Mouse (Mus musculus) forebrain, postnatal 0 days (tissue): ENCODE measurements around the gene Fcer1g. TPM values are rescaled to one million over a fixed set of nuclear protein-coding genes. Genes with fewer than 3 reads are reported as not detected.
A peak's percentile ranks its signal among the peaks of the same experiment; 100 is the strongest.
"Not testable (repeated sequence)": the region's sequence is repeated elsewhere in the genome, so short reads cannot be mapped to it uniquely, and the experiment has no call there.

Experiments
- ATAC-seq: fragments of 200-750 bp; cut with Nextera tagmentation; 2 replicates; pipeline ENCODE4 v1.8.0; 2017; ENCODE audit warnings: mild to moderate bottlenecking, moderate library complexity
- DNase-seq: peaks from one replicate; pipeline ENCODE4 v3.0.0-alpha.2; 2015
- H3K27ac ChIP-seq: fragments of 300-500 bp; sonication (generic); 2 replicates; pipeline ENCODE4 v1.5.1; 2014; ENCODE audit warnings: low read depth, mild to moderate bottlenecking, antibody characterized with exemption, low read length, moderate library complexity, mixed read lengths
- H3K27me3 ChIP-seq: fragments of 300-500 bp; sonication (generic); 2 replicates; pipeline ENCODE4 v1.6.1; 2014; ENCODE audit warnings: mild to moderate bottlenecking, low read length, mixed read lengths; ENCODE audit not compliant: insufficient read depth
- H3K36me3 ChIP-seq: fragments of 300-500 bp; sonication (generic); 2 replicates; pipeline ENCODE4 v1.6.1; 2014; ENCODE audit warnings: mild to moderate bottlenecking, moderate library complexity; ENCODE audit not compliant: insufficient read depth
- H3K4me1 ChIP-seq: fragments of 300-500 bp; sonication (generic); 2 replicates; pipeline ENCODE4 v1.6.1; 2014; ENCODE audit warnings: antibody characterized with exemption; ENCODE audit not compliant: insufficient read depth
- H3K4me2 ChIP-seq: fragments of 300-500 bp; sonication (generic); 2 replicates; pipeline ENCODE4 v1.6.1; 2014; ENCODE audit warnings: low read depth, mild to moderate bottlenecking, moderate library complexity
- H3K4me3 ChIP-seq: fragments of 300-500 bp; sonication (generic); 2 replicates; pipeline ENCODE4 v1.5.1; 2014; ENCODE audit warnings: low read depth, low read length, mixed read lengths
- H3K9ac ChIP-seq: fragments of 300-500 bp; sonication (generic); 2 replicates; pipeline ENCODE4 v1.6.1; 2014; ENCODE audit warnings: mild to moderate bottlenecking
- H3K9me3 ChIP-seq: fragments of 300-500 bp; sonication (generic); 2 replicates; pipeline ENCODE4 v1.6.1; 2016; ENCODE audit warnings: low read length
- CTCF ChIP-seq: sonication (generic); IDR thresholded peaks from 2 replicates; pipeline ENCODE4 v1.5.1; 2016; ENCODE audit warnings: antibody characterized with exemption, control low read depth, low read depth
- WGBS: fragments of 180-500 bp; shearing (Covaris S2); extraction: QIAGEN DNeasy Blood & Tissue Kit; methylation state at CpG from one replicate; pipeline ENCODE4 v1.1.7; 2014; 5-methylcytosine and 5-hydroxymethylcytosine counted together
- polyA plus RNA-seq: library from polyadenylated mRNA; unstranded; fragments of >200 nt; fragmentation: Nextera tagmentation; extraction: Ambion mirVana; gene quantifications from 2 replicates; pipeline ENCODE4 v1.2.1, GENCODE M21; 2015
- total RNA-seq: library from RNA; depleted of rRNA; stranded (reverse); fragments of >200 nt; gene quantifications from 2 replicates; pipeline ENCODE4 v1.2.3, GENCODE M21; 2014

Fcer1g gene
- total and polyA plus RNA-seq, 2 experiments from 2014 or later, result 11.2 to 33.2 TPM

GRCm38 (mm10) chr1:171249913-171250600 is 15.9 kb upstream of the Fcer1g start, which contains the start of gene Adamts4:
Adamts4 (plus strand) TSS chr1:171250421.
- peak; percentile 30; the same call in 1 of the 2 replicates for ATAC-seq
- H3K27me3 ChIP-seq, result no peaks in the 10 kb centered on the region
- H3K9ac ChIP-seq, result peak within 1 kb of the TSS; percentile 43; the same call in 1 of the 2 replicates
- no peaks in the 10 kb centered on the region for H3K36me3 ChIP-seq
- peak within 1 kb of the TSS; percentile 47; the same call in 1 of the 2 replicates for H3K27ac ChIP-seq
- peak within 1 kb of the TSS; percentile 53 for H3K4me2 ChIP-seq
- DNase-seq, result peak; percentile 72
- TF ChIP-seq CTCF, result no peak
- peak within 1 kb of the TSS; percentile 25 for H3K4me3 ChIP-seq
- 10% methylated on average over 5 of the region's 5 CpGs for WGBS
- peaks cover 15% of the 10 kb centered on the region; the same call in 1 of the 2 replicates for H3K4me1 ChIP-seq
- no peaks in the 10 kb centered on the region for H3K9me3 ChIP-seq

- H3K27ac ChIP-seq, result no peak overlapping the region
- no peaks in the 10 kb centered on the region for H3K9me3 ChIP-seq
- H3K4me3 ChIP-seq, result no peak overlapping the region
- 43% methylated on average over 3 of the region's 3 CpGs for WGBS
- H3K4me1 ChIP-seq, result peaks cover 15% of the 10 kb centered on the region; the same call in 1 of the 2 replicates
- no peak overlapping the region for H3K9ac ChIP-seq
- H3K36me3 ChIP-seq, result no peaks in the 10 kb centered on the region
- ATAC-seq (no peak), DNase-seq (no peak)
- H3K4me2 ChIP-seq, result no peak overlapping the region
- TF ChIP-seq CTCF, result no peak
- H3K27me3 ChIP-seq, result no peaks in the 10 kb centered on the region
Observed at GRCm38 (mm10) chr1:171248386-171249226, 14.4 kb upstream of the Fcer1g start.

DNA sequence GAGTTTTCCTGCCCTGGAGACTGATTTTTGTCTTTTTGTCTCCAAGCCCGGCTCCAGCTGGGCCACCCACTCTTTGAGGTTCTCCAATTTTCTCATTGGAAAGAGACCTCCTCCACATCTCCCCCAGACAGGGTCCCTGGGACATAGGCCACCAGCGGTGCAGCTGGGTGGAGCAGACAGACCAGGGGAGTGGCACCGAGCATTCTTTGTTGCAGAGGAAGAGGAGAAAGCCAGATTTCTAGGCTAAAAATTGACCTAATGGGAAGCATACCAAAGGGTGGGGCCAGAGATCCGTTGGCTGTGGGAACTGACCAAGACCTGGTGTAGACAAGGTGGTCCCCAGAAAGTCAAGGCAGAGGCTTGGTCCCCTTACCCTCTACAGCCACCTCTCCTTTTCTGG is 13.8 kb upstream of the Fcer1g start:
- TF ChIP-seq CTCF, result no peak
- no peak for DNase-seq
- Histone ChIP-seq H3K27me3 (no peaks in the 10 kb centered on the region), H3K36me3 (0 out of 2 replicates have a peak, but pooled peaks cover 1% of the 10 kb centered on the region), H3K4me3 (no peak overlapping the region), H3K9me3 (no peaks in the 10 kb centered on the region), H3K4me2 (peak overlapping the region; percentile 63; the same call in 1 of the 2 replicates), H3K27ac (0 out of 2 replicates have a peak overlapping the region, but pooled peaks have one; percentile 75), H3K4me1 (peaks cover 15% of the 10 kb centered on the region; the same call in 1 of the 2 replicates), H3K9ac (no peak overlapping the region)
- ATAC-seq, result no peak
- WGBS, result 38% methylated on average over 4 of the region's 4 CpGs

DNA sequence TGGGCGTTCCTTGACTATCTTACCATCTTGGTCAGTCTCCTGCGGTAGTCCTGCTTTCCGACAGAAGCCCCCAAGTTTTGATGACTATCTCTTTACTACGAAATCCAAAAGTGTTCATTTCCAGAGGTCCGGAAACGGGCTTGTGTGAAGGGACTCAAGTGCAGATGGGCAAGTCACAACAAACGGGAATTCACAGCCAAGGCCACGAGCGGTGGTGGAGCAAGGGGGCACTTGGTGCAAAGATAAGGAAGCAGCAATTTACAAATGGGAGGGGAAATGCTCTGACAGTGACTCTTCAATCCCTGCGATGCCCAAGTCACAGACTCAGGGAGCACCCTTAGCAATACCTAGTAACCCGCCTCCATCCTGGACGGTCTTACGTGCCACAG is 13.3 kb upstream of the Fcer1g start:
- Histone ChIP-seq H3K9me3 (no peaks in the 10 kb centered on the region), H3K36me3 (0 out of 2 replicates have a peak, but pooled peaks cover 6% of the 10 kb centered on the region), H3K4me3 (peak overlapping the region; percentile 75), H3K27ac (peak overlapping the region; percentile 75; the same call in 1 of the 2 replicates), H3K4me1 (peaks cover 15% of the 10 kb centered on the region; the same call in 1 of the 2 replicates), H3K4me2 (peak overlapping the region; percentile 63), H3K27me3 (no peaks in the 10 kb centered on the region), H3K9ac (peak overlapping the region; percentile 36)
- WGBS, result 17% methylated on average over 13 of the region's 13 CpGs
- DNase-seq (no peak), ATAC-seq (0 out of 2 replicates have a peak, but pooled peaks have one; percentile 0)
- TF ChIP-seq CTCF, result no peak

DNA sequence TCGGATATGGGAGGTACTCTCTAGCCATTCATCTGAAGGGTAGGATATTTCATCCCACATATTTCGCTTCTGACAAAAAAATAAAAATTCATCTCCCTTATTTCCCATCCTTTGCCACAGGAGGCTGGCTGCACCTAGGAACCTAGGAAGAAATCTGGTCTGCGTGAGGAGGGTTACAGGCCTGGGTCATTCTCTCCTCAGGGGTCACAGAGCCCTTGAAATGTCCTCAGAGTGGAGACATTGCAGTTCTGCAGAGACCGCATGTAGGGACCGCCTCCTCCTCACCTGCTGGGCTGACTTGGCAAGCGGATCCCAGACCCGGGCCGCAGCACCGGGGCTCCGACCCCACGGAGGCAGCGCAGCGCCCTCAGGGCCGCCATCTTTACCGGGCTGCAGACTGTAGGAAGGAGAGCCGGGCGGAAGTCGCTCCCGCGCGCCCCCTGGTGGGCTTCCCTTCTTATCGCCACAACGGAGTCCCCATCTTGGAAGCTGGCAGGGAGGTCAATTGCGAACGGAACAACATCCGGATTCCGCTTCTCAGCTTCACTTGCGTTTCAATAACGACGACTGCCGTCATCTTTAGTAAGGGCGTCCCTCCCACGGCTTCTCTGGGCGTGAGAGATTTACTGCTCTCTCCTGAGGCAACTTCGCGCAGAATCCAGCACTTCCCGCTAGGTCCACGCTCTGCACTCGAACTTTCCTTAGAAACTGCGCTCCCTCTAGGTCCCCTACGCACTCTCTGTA is 12.7 kb upstream of the Fcer1g start:
- H3K9me3 ChIP-seq, result no peaks in the 10 kb centered on the region

DNA sequence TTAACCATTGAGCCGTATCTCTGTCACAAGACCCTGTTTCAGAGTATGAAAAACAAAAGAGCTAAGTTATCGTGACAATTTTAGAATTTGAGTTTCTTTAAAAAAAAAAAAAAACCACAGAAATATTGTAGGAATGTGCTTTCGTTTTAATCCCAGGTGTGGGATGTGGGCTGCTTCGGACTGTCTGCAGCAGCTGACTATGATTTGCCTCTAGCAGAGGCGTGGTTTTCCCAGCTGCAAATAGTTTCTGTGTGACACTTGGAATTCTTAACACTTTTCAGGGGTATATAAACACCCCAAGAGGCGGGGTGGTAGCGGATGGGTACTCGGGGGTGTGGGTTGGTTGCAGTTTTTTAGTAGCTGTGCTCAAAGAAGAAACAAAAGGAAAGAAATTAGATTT is 11.2 kb upstream of the Fcer1g start:
- no peak overlapping the region for H3K4me3 ChIP-seq
- TF ChIP-seq CTCF, result no peak
- no peak overlapping the region for H3K9ac ChIP-seq
- no peak for ATAC-seq
- no peaks in the 10 kb centered on the region for H3K9me3 ChIP-seq
- WGBS, result 94% methylated on average over 8 of the region's 8 CpGs
- no peak for DNase-seq
- H3K4me2 ChIP-seq, result no peak overlapping the region
- 0 out of 2 replicates have a peak, but pooled peaks cover 2% of the 10 kb centered on the region for H3K4me1 ChIP-seq
- H3K36me3 ChIP-seq, result peaks cover 23% of the 10 kb centered on the region
- no peaks in the 10 kb centered on the region for H3K27me3 ChIP-seq
- no peak overlapping the region for H3K27ac ChIP-seq

More for the DNA sequence above, 12.7 kb upstream of the Fcer1g start:
- no peaks in the 10 kb centered on the region for H3K27me3 ChIP-seq
- peak overlapping the region; percentile 75 for H3K27ac ChIP-seq
- 2% methylated on average over 41 of the region's 41 CpGs for WGBS
- peak overlapping the region; percentile 75 for H3K4me3 ChIP-seq
- TF ChIP-seq CTCF, result peak; percentile 95
- H3K4me1 ChIP-seq, result peaks cover 10% of the 10 kb centered on the region; the same call in 1 of the 2 replicates
- 0 out of 2 replicates have a peak, but pooled peaks cover 9% of the 10 kb centered on the region for H3K36me3 ChIP-seq
- peak overlapping the region; percentile 92 for H3K9ac ChIP-seq
- peak overlapping the region; percentile 64 for H3K4me2 ChIP-seq
- ATAC-seq, result peak; percentile 96
- DNase-seq, result peak; percentile 99

GRCm38 (mm10) chr1:171241952-171242351 is 7.8 kb upstream of the Fcer1g start:
- WGBS, result 81% methylated on average over 12 of the region's 12 CpGs
- H3K4me2 ChIP-seq, H3K9ac ChIP-seq, H3K9me3 ChIP-seq, H3K4me1 ChIP-seq, H3K27me3 ChIP-seq, DNase-seq, H3K27ac ChIP-seq, ATAC-seq, H3K4me3 ChIP-seq: not testable (repeated sequence)
- H3K36me3 ChIP-seq, result peaks cover 55% of the 10 kb centered on the region
